Mouse (Mus musculus): ENCODE measurements at regions not wholly inside any gene's neighbourhood (a gene's known extent, or its start where the extent isn't known, plus 50 kb on each side); places are given as distances from the start of the nearest gene placed in this dataset.

DNA sequence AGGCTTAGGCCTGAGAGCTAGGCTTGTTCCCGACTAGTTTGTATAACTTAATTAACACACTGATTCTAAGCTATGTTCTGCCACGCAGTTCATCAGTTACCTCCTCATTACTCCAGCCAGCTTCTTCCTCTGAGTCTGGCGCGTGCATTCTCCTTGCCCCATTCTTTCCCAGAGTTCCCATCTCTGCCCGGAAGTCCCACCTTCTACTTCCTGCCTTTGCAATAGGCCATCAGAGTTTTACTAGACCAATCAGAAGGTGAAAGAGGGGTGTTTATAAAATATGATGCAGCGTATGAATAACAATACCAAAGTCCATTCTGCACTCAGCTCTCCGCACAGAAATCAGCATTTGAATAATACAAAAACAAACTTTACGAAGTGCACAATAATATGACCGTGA is 81.7 kb upstream of the Ubr2 start:
- TF ChIP-seq GATA1 (IDR thresholded peaks at IDR 0.05; ENCODE audit: low read length), result no peak
- TF ChIP-seq TAL1 (IDR thresholded peaks at IDR 0.05; ENCODE audit: low read length), result no peak
